Comparison of ENCODE assay signal across 8 mouse cellular contexts in the genomic region with DNA sequence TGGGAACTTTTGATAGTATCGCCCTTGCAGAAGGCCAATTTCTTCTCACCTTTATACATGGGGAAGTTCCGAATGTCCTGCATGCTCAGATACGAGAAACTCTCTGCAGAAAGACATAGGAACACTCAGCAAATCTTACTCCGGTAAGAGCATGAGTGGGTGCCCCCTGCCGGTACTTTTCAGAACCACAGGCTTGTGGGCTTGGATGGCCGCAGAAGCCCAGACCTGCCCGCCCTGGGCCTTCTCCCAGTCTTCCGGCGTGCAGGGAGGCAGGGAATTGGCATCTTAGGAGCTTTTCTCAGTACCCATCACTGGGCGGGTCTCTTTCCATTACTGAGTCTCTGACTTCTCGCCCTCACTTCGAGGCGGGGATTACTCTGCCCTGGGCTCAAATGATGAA. TPM values are rescaled to one million over a fixed set of nuclear protein-coding genes. Genes with fewer than 3 reads are reported as not detected.
A peak's percentile ranks its signal among the peaks of the same experiment; 100 is the strongest.
DNase-seq lines count a peak whose midpoint lies in the region; ATAC-seq lines count a peak whose summit lies in the region.

No protein-coding gene starts in this region.

- ATAC-seq in megakaryocyte progenitor cell, adult 5-6 weeks (replicated peaks; ENCODE audit: poor library complexity): peak; percentile 76

- peak; percentile 60 for DNase-seq in T-cell, adult 2 months (ENCODE audit: low spot score)
- peak; percentile 91 to 95 for DNase-seq in cerebellum, postnatal 25 days
- peak; percentile 86 for DNase-seq in gastrocnemius, postnatal 10 days
- DNase-seq in hindlimb bud, embryonic 11.5 days (ENCODE audit: extremely low spot score, low read depth, low spot score): peak; percentile 71
- peak; percentile 81 to 92 for DNase-seq in left cerebral cortex, adult 18-20 months (ENCODE audit: low spot score in 2 of 2)
- DNase-seq in right cerebral cortex, postnatal 25 days: peak; percentile 70
- peak; percentile 82 for DNase-seq in urinary bladder, postnatal 36 days (ENCODE audit: low spot score in 2 of 2)

RNA-seq across cellular contexts. Expression of gene Faah, which starts 33.6 kb away (rescaled TPM):
- total RNA-seq in gastrocnemius, postnatal 10 days (2021): under 1 TPM; 0.68 to 0.75 TPM
- total RNA-seq in left cerebral cortex, adult 18-20 months (2021): 100 to 1,000 TPM in 1 of 2 experiments, 10 to 100 TPM in 1; 85.2 to 101 TPM
- total RNA-seq in megakaryocyte progenitor cell, adult 5-6 weeks (2015): 0.83 and 1.2 TPM in 2 replicates
- 0.58 and 1.7 TPM in 2 replicates for total RNA-seq in megakaryocyte progenitor cell, adult 5-6 weeks (2017)

RNA-seq across cellular contexts. Expression of gene Dmbx1, which starts 44.4 kb away (rescaled TPM):
- total RNA-seq in gastrocnemius, postnatal 10 days (2021): not detected
- not detected for total RNA-seq in left cerebral cortex, adult 18-20 months (2021)
- total RNA-seq in megakaryocyte progenitor cell, adult 5-6 weeks (2015): not detected in 2 replicates
- not detected in 2 replicates for total RNA-seq in megakaryocyte progenitor cell, adult 5-6 weeks (2017)

Comparison
In these comparisons a context has a peak if more than half of its experiments do, and no peak if none do; other contexts are left out.
1. Peak in every context shown above with its lines: DNase-seq and ATAC-seq.
2. RNA of gene Faah, which starts 33.6 kb away (total RNA-seq): 85.2 to 101 TPM in left cerebral cortex, adult 18-20 months; 0.58 to 1.7 TPM in megakaryocyte progenitor cell, adult 5-6 weeks and 0.68 to 0.75 TPM in gastrocnemius, postnatal 10 days; every median in the first group is over 10 times any median in the second.